In the genomic region with DNA sequence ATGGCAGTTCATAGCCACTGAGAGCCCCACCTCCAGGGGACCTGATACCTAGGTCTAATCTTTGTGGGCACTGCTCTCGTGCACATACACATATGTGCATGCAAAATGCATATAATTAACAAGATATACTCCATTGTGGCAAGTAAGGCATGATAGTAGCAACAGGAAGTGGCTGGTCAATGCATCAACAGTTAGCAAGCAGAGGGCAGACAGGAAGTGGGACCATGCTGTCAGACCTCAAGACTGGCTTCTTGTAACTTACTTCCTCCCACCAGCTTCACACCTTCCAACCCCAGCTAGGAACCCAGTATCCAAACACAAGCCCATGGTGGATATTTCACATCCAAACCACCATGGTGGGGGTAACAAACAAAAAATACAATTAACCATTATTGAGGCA, we compare ENCODE assay signal across 16 mouse cellular contexts. TPM values are rescaled to one million over a fixed set of nuclear protein-coding genes. Genes with fewer than 3 reads are reported as not detected.
A peak's percentile ranks its signal among the peaks of the same experiment; 100 is the strongest.
DNase-seq lines count a peak whose midpoint lies in the region; ATAC-seq lines count a peak whose summit lies in the region.
"Had no signal": no experiment of that assay in that cellular context is flagged by ENCODE, and none has a peak within 500 bp of the region (broad histone marks: within the 10 kb centered on the region; RNA-seq: fewer than 3 reads in every experiment).

No protein-coding gene starts in this region.

- H3K27ac ChIP-seq in forebrain, embryonic 14.5 days (ENCODE audit: low read depth, low read length) = no peak overlapping the region
- H3K27ac ChIP-seq: hindbrain, postnatal 0 days; limb, embryonic 13.5 days; liver, embryonic 14.5 days had no signal

- no peaks in the 10 kb centered on the region for H3K27me3 ChIP-seq in forebrain, embryonic 14.5 days (replicated peaks; ENCODE audit: control insufficient read depth, insufficient read depth, low read length)

- no peak overlapping the region for H3K4me2 ChIP-seq in forebrain, embryonic 14.5 days (ENCODE audit: low read length)
- H3K4me2 ChIP-seq: limb, embryonic 13.5 days had no signal

- peak; percentile 64 to 80; a peak in 3 of 4 replicates for ATAC-seq in hematopoietic stem cell, adult 5-6 weeks (replicated peaks in 1 of 2; ENCODE audit: insufficient read depth in 1 of 2, low FRiP score in 2 of 2, low TSS enrichment in 1 of 2, low read depth in 1 of 2, poor library complexity in 2 of 2, severe bottlenecking in 2 of 2)
- ATAC-seq in forebrain, embryonic 14.5 days = no peak
- ATAC-seq: hindbrain, postnatal 0 days had no signal

- WGBS in forebrain, embryonic 14.5 days = 74% methylated on average over 1 of the region's 1 CpGs

- no peaks in the 10 kb centered on the region for H3K4me1 ChIP-seq in forebrain, embryonic 14.5 days (ENCODE audit: control insufficient read depth, insufficient read depth, low read length)
- H3K4me1 ChIP-seq: limb, embryonic 13.5 days had no signal

- no peaks in the 10 kb centered on the region for H3K9me3 ChIP-seq in forebrain, embryonic 14.5 days (replicated peaks; ENCODE audit: control insufficient read depth, low read length)
- H3K9me3 ChIP-seq: limb, embryonic 13.5 days had no signal

- H3K36me3 ChIP-seq in forebrain, embryonic 14.5 days (ENCODE audit: control insufficient read depth, insufficient read depth, low read length) = no peaks in the 10 kb centered on the region
- H3K36me3 ChIP-seq: limb, embryonic 13.5 days had no signal

- DNase-seq in CD8-positive naive resting alpha-beta T cell, adult 2 months (ENCODE audit: low read depth in 2 of 2, low spot score in 2 of 2) = peak; percentile 7 to 28
- DNase-seq in naive thymus-derived CD4-positive, alpha-beta T cell, adult 2 months (ENCODE audit: low read depth) = peak; percentile 47
- peak; percentile 30 to 32 for DNase-seq in thymus, postnatal 36 days
- DNase-seq in lung, postnatal 25 days (ENCODE audit: low spot score) = no peak
- DNase-seq in cerebellum, postnatal 36 days = no peak
- DNase-seq in forebrain, embryonic 14.5 days (ENCODE audit: low spot score) = no peak
- DNase-seq: adrenal gland, postnatal 36 days; cerebellum, adult 9-10 months; gastrocnemius, postnatal 25 days; heart, postnatal 14 days; kidney, adult 9 months; kidney, postnatal 4 days had no signal

- no peak overlapping the region for H3K9ac ChIP-seq in forebrain, embryonic 14.5 days (ENCODE audit: low read length)
- H3K9ac ChIP-seq: limb, embryonic 13.5 days; liver, embryonic 14.5 days had no signal

- no peak overlapping the region for H3K4me3 ChIP-seq in forebrain, embryonic 14.5 days (ENCODE audit: low read depth, low read length)
- H3K4me3 ChIP-seq: limb, embryonic 13.5 days had no signal

RNA-seq across cellular contexts. Expression of a gene that starts 10.3 kb away (rescaled TPM):
- 0.65 TPM in 1 of 2 replicates, not detected in the other for total RNA-seq in hematopoietic stem cell, adult 5-6 weeks (2017)
- polyA plus RNA-seq in forebrain, embryonic 14.5 days (2014; fragmentation: Nextera tagmentation; extraction: Ambion mirVana) = 15.0 TPM in 2 replicates

RNA-seq across cellular contexts. Expression of a gene that starts 53.4 kb away (rescaled TPM):
- 55.2 and 63.5 TPM in 2 replicates for total RNA-seq in hematopoietic stem cell, adult 5-6 weeks (2017)
- 544 and 576 TPM in 2 replicates for polyA plus RNA-seq in forebrain, embryonic 14.5 days (2014; fragmentation: Nextera tagmentation; extraction: Ambion mirVana)

Comparison
In these comparisons a context has a peak if more than half of its experiments do, and no peak if none do; other contexts are left out.
1. DNase-seq: peak in CD8-positive naive resting alpha-beta T cell, adult 2 months (2 of 2), naive thymus-derived CD4-positive, alpha-beta T cell, adult 2 months (single experiment) and thymus, postnatal 36 days (2 of 2); none in lung, postnatal 25 days (single experiment), cerebellum, postnatal 36 days (0 of 2) and forebrain, embryonic 14.5 days (single experiment).